ENCODE assay signal across 8 mouse cellular contexts in the genomic region with DNA sequence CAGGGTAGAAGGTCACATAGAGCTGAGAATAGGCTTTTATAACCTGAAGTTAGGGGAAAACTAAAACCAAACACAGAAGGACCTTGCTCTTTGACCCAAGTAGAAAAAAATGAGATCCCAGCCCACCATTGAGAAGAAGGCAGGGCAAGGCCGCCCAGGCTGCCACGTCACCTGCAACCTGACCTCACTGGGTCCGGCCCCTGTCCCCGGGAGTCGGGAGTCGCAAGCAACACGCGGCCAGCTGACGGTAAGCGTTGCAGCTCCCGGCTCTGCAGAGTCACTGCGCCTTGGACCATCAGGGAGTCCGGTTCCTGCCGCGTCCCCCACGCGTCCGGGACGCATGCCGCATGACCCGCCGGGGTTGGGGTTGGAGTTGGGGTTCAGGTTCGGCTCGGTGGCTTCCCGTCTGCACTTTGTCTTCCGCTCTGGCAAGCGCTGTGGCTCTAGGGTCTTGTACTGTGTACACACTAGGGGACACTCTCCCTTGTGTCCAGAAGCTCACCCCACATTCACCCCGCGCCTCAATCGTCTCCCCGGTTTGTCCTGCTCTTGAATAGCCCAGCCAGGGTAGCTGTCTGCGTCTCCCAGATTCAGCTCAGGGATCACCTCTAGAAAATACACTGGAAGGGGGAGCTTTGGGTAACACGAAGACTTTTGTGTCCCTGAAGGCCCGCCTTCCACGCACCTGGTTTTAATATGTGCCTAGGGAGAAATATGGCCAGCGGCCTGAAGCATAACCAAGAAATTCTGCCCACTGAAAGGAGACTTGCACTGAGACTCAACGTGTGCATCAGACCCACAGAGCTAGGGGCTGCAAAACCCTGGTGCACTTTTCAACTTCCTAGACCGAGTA. TPM values are rescaled to one million over a fixed set of nuclear protein-coding genes. Genes with fewer than 3 reads are reported as not detected.
DNase-seq lines count a peak whose midpoint lies in the region; ATAC-seq lines count a peak whose summit lies in the region.

A gene (plus strand): TSS at position 187 of the 853 bp plus-strand sequence.

- H3K27ac ChIP-seq in heart, embryonic 15.5 days, result 0 out of 2 replicates have a peak within 1 kb of the TSS, but pooled peaks have one; percentile 11
- no peak within 1 kb of the TSS for H3K27ac ChIP-seq in midbrain, embryonic 13.5 days

- H3K36me3 ChIP-seq in heart, embryonic 15.5 days, result no peaks in the 10 kb centered on the region
- no peaks in the 10 kb centered on the region for H3K36me3 ChIP-seq in midbrain, embryonic 13.5 days

- DNase-seq in cerebellum, postnatal 14 days, result peak; percentile 16 to 18
- no peak for DNase-seq in cerebellum, postnatal 4 days (ENCODE audit: low spot score in 2 of 2)
- peak; percentile 82 for DNase-seq in embryo, embryonic 11 days
- DNase-seq in kidney, postnatal 10 days, result peak; percentile 81
- no peak for DNase-seq in c-Kit-positive CD71-positive TER-119-positive erythroid progenitor cells, embryonic 14.5 days (ENCODE audit: low spot score)
- DNase-seq in layer of hippocampus, postnatal 36 days, result no peak

- peak within 1 kb of the TSS; percentile 50 for H3K4me3 ChIP-seq in heart, embryonic 15.5 days
- peak within 1 kb of the TSS; percentile 38 for H3K4me3 ChIP-seq in midbrain, embryonic 13.5 days (replicated peaks)

- H3K4me2 ChIP-seq in heart, embryonic 15.5 days, result peak within 1 kb of the TSS; percentile 79
- peak within 1 kb of the TSS; percentile 67 for H3K4me2 ChIP-seq in midbrain, embryonic 13.5 days (replicated peaks)

- 5% methylated on average over 38 of the region's 38 CpGs for WGBS in heart, embryonic 15.5 days
- WGBS in midbrain, embryonic 13.5 days, result 3% methylated on average over 38 of the region's 38 CpGs

- H3K9me3 ChIP-seq in heart, embryonic 15.5 days (replicated peaks), result no peaks in the 10 kb centered on the region
- no peaks in the 10 kb centered on the region for H3K9me3 ChIP-seq in midbrain, embryonic 13.5 days

- H3K27me3 ChIP-seq in heart, embryonic 15.5 days, result 0 out of 2 replicates have a peak, but pooled peaks cover 6% of the 10 kb centered on the region
- H3K27me3 ChIP-seq in midbrain, embryonic 13.5 days, result peaks cover 50% of the 10 kb centered on the region

- peak within 1 kb of the TSS; percentile 52 for H3K9ac ChIP-seq in heart, embryonic 15.5 days
- H3K9ac ChIP-seq in midbrain, embryonic 13.5 days (replicated peaks), result peak within 1 kb of the TSS; percentile 51; the same call in 1 of the 2 replicates

- H3K4me1 ChIP-seq in heart, embryonic 15.5 days (replicated peaks), result peaks cover 47% of the 10 kb centered on the region
- peaks cover 9% of the 10 kb centered on the region for H3K4me1 ChIP-seq in midbrain, embryonic 13.5 days (replicated peaks)

- ATAC-seq in heart, embryonic 15.5 days (replicated peaks; ENCODE audit: insufficient number of reproducible peaks, insufficient read depth, low FRiP score, low read depth), result 0 out of 2 replicates have a peak, but pooled peaks have one; percentile 25
- ATAC-seq in midbrain, embryonic 13.5 days, result peak; percentile 50; the same call in 1 of the 2 replicates

RNA-seq across cellular contexts. Expression of the gene that starts here (rescaled TPM):
- 0.72 and 0.87 TPM in 2 replicates for polyA plus RNA-seq in heart, embryonic 15.5 days (2015; fragmentation: Nextera tagmentation; extraction: Ambion mirVana)
- not detected in 2 replicates for polyA plus RNA-seq in midbrain, embryonic 13.5 days (2015; fragmentation: Nextera tagmentation; extraction: Ambion mirVana)
- not detected for total RNA-seq in layer of hippocampus, postnatal 36 days (2021)

Comparison
In these comparisons a context has a peak if more than half of its experiments do, and no peak if none do; other contexts are left out.
1. DNase-seq: peak in cerebellum, postnatal 14 days (2 of 2), embryo, embryonic 11 days (single experiment) and kidney, postnatal 10 days (single experiment); none in cerebellum, postnatal 4 days (0 of 2), c-Kit-positive CD71-positive TER-119-positive erythroid progenitor cells, embryonic 14.5 days (single experiment) and layer of hippocampus, postnatal 36 days (0 of 2).
2. Peak in ATAC-seq, H3K4me3 ChIP-seq, H3K27ac ChIP-seq, H3K9ac ChIP-seq and H3K4me2 ChIP-seq in heart, embryonic 15.5 days; RNA of the gene not detected or under 1 TPM.
3. Peak in ATAC-seq, H3K4me3 ChIP-seq, H3K9ac ChIP-seq and H3K4me2 ChIP-seq in midbrain, embryonic 13.5 days; RNA of the gene not detected or under 1 TPM.